Mouse (Mus musculus) thymus, postnatal 36 days (tissue): ENCODE measurements around the gene Mapk8ip2.

Source experiments
- DNase-seq, 2 experiments: peaks; one replicate each; pipeline ENCODE4 v3.0.0; 2022; ENCODE audit warnings: mixed read lengths in 2 of 2

The Mapk8ip2 gene

DNA sequence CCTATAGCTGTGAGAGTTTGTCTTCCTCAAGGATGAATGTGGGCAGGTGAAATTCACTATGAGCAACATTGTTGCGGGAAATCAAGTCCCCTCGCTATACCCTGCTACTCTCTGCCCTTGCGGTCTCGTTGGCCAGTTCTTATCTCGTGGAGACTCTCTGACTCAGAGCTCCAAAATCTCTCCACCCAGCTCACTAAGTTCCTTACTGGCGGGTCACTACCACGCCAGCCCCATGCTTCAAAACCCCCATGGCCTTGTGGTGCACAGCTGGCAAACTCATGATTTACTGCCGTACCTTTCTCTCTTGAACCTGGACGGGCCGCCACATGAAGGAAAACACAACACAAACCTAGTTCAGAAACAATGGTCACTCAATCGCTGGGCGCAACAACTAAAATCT lies 34.5 kb downstream of the Mapk8ip2 start:
- DNase-seq, result no peak

DNA sequence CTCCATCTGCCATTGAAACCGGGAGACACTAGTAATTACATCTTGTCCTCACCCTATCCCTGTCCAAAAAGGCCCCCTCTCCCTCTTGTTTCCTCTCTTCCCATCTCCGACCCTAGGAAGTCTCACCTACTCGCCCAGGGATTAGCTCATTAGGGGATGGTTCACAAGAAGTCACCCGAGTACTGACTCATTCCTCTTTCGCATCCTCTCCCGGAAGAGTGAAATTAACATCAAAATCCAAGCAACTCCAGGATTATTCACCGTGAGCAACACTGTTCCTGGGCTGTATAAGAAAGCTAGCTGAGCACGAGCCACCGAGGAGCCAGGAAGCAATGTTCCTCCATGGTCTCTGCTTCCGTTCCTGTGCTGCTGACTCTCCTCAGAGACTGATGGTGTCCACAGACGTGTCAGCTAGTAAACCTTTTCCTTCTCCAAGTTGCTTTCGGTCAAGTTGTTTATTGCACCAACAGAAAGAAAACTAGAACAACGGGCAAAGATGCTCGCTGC lies 35.0 kb downstream of the Mapk8ip2 start:
- no peak for DNase-seq

DNA sequence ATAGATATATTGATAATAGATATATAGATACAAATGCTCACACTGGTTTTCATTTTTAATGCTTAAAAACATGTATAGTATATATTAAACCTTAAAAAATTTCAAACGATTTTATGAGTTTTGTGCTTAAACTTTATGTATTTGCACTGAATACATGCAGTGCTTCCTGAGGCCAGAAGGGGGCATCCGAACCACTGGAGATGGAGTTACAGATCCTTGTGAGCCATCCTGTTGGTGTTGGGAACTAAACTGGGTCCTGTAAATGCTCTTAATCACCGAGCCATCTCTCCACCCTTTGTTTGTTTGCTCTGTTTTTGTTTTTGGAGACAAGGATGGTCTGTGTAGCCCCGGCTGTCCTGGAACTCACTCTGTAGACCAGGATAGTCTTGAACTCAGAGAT lies 41.3 kb downstream of the Mapk8ip2 start:
- DNase-seq, result no peak

DNA sequence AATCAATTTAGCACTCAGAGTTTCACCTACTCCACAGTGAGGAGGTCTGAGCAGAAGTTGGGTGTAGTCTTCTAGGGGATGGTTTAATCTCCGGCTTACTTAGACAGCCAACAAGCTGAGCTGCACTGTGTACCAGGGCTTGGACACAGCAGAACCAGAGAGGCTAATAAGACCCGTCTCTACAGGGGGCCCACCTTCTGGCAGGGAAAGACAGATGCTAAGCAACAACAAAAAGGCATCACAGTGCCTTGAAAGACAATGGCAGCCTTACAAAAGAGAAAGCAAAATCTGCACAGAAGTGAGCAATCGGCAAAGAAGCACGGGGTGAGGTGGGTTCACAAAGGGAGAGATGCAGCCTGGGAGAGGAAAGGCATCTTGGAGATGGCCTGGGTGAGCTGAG lies 42.4 kb downstream of the Mapk8ip2 start:
- no peak for DNase-seq

DNA sequence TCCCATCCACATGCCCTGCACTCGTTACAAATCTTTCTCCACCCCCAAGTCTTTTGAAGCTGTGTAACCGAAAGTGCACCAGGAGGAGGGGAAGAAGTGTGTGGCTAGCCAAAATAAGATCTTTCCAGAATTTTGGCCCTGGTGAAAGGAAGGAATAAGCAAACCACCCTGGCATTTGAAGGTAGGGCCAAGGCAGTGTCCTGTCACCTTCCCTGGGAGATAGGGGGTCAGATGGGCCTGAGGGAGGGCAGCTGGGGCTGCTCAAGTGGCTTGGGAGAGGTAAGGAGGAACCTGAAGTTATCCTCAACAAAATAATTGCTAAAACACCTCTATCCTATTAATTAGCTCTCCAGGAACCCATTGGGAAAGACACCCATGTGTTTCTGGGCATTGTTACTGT lies 43.1 kb downstream of the Mapk8ip2 start:
- no peak for DNase-seq

DNA sequence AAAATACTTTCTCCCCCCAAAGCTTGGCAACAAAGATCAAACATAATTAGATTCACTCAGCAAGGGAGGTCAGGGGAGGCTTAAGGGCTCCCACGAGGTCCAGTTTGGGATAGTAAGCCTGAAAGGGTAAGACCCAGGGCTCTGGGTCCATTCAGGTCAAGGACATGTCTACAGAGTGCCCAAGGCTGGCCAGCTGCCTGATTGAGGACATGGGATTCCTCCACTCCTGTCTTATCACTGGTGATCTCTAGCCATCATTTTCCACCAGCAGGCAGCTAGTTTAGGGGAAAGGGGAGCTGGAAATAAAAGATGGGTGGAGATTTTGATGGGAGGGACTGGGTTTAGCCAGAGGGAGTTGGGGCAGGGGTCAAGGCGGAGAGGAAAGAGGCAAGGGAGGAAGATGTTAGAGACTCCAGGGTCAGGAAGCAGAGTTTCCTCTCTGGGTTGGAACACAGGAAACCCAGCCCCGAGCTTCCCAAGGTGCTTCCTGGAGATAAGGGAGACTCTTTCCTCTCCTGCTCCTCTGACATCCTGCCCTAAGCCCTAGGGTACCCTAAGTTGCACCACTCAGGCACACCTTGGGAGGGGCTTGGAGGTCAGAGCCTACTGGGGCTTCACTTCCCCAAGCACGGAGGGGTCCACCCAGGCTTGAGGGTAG lies 43.8 kb downstream of the Mapk8ip2 start:
- no peak for DNase-seq

DNA sequence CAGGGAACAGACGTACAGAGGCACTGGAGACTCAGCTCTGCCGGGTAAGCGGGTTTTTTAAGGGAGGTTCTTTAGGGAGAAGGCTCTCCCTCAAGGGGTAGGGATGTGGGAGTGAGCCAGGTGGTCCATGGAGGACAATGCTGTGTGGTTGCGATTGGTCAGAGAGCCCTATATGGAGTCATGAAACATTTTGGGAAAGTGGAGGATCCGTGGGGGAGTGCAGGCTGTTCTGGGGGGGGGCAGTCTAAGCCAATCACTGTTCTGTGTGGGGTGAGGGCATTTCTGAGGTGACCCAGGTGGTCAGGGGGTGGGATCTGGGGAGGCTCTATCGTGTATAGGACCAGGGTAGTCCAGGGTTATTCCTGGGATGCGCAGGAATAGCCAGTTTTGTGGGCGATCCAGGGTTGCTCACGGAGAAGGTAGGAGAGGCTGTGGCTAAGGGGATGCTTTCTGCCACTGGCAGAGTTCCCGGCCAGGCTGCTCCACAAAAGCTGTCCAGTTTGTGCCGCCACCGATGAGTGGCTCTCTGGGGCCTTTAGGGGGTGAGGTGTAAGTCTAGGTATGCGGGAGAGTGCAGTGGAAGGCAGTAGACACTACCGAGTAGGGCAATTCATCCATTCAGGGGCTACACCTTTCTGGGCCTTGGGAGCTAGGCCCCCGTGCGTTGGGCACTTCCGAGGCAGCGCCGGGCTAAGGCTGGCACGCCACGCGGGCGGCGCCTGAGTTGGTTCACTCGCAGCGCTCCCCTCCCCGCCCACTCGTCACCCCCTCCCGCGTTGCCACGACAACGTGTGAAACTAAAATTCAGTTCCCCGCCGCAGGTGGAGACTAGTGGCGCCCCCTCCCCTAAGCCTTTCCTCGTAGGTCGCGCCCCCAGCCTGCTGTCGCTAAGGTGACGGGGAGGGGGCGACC lies 44.6 kb downstream of the Mapk8ip2 start:
- DNase-seq, result peak; percentile 70 to 76

DNA sequence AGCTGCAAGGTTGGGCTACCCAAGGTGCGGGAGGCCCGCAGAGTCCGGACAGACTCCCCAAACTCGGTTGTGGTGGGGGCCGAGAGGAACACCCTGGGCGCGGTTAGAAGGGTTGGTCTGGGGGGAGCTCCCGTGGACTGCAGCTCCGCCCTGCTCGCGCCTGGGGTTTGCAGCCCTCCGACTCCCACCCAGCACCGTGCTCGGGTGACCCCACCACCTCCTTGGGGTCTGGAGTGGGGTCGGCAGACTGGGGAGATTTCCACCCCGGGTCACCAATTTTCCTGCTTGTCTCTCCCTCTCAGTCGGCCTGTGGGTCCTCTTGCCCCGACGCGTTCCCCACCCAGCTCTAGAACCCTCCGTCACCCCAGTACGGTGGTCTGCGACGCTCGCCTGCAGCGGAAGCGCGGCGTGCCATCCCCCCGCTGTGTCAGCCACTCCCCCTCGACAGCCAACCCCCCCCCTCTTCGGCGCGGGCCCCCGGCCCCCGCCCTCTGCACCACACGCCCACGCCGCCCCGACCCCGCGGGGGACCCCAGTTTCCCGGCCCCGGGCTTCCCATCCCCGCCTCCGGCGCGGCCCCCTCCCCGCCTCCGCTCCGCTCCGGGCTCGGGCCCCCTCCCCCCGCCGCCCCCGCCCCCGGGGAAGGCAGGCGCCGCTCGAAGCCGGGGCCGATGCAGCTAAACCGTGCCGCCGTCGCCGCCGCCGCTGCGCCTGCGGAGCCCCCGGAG lies 45.4 kb downstream of the Mapk8ip2 start, which contains the start of gene Shank3:
TSS of gene Shank3 (plus strand) at position 663 of the 728 bp plus-strand sequence.
- peak; percentile 49 to 64 for DNase-seq

DNA sequence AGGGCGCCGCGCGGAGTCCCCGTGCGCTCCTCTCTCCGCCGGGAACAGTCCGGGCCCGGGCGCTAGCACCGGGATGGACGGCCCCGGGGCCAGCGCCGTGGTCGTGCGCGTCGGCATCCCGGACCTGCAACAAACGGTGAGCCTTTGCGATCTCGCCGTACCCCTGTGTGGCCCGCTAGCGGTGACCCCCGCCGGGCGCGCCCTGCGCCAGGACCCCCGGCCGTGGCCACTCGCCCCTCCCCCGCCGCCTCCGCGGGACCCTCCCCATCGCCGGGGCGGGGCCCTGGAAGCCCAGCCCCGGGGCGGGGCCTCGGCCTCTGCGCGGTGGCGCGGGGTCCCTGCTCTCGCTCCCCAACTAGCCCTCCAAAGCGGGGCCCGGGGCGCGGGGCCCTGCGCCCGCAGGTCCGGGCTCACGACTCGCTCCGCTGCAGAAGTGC lies 46.1 kb downstream of the Mapk8ip2 start:
- DNase-seq, result peak; percentile 56 to 57

DNA sequence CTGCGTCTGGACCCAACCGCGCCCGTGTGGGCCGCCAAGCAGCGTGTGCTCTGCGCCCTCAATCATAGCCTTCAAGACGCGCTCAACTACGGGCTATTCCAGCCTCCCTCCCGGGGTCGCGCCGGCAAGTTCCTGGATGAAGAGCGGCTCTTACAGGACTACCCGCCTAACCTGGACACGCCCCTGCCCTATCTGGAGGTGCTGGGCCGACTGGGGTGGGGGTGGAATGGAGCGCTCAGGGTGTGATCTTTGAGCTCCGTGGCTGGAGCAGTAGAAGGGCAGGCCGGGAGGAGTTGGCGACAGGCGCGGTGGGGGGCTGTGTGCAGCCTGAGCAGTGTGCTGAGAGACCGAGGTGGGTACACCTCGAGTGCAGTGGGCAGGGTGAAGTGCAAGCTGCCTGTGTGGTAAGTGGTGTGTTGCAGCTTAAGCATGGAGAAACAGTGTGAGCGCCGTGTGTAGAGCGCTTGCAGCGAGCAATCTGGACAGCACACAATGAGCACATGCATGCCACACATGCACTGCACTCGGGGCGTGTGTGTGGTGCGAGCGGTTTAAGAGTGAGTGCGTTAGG lies 46.6 kb downstream of the Mapk8ip2 start:
- peak in 1 of 2 experiments; percentile 32 for DNase-seq

DNA sequence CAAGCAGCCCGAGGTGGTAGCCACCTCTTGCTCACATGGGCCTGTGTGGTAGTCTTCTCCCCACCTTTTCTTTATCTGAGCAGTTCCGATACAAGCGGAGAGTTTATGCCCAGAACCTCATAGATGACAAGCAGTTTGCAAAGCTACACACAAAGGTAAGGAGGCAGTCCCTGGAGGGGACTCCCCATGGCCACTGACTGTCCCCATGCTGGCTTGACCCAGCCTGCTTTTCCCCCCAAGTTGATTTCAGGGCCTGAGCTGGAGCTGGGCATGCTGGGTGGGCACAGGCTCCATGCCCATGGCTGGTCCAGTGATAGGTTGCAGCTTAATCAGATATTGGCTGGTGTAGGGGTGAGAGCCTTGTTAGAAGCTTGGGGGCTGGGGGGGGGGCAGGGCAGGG lies 47.6 kb downstream of the Mapk8ip2 start:
- no peak for DNase-seq

DNA sequence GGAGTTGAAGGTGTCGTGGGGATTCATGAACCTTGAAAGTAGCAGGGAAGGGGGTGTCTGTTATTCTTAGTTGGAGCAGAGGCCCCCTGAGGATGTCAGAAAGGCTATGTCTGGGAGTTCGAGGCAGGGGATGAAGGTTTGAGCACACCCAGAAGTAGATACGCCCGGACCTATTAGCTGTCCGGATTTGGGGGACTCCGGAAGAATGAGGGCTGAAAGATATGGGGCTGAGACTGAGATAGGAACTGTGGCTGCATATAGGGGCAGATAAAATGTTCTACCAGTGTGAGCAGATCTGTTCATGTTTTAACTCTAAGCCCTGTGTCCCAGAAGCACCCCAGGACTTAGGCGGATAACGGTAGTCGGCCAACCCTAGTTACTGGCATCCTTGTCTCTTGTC lies 51.1 kb downstream of the Mapk8ip2 start:
- no peak for DNase-seq

DNA sequence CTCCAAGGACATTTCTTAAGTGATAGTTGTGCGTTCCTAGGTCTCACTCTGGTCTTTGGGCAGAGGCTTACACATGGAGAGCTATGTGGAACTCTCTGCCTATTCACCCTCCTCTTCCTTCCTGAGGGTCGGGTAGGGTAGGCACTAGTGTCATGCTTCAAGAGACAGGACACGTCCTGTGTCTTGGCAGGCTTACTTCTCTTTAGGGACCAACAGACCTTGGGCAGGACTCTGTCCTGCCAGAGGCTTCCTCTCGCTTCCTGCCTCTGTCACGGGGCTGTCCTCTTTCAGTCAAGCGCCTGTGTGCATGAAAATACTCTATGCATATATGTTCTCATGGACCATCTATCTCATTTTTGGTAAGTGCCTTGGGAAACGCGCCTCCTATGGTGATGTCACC lies 54.0 kb downstream of the Mapk8ip2 start:
- no peak for DNase-seq

DNA sequence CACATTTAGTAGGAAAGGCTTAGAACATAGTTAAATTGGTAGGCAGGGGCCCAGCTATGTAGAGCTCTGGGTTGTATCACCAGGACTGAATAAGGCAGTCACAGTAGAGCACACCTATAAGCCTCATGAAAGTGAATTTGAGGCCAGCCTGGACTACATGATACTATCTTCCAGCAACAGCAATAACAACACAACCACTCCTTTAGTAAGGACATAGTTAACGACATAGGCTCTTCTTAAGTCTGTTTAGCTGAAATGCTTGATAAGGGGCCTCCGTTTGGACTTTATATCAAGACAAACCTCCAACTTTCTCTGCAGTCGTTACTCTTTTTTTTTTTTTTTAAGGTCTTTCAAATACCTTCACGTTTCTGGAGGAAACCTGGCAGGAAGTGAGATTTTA lies 59.0 kb downstream of the Mapk8ip2 start:
- DNase-seq, result no peak
